Mouse (Mus musculus): ENCODE measurements around the gene Gch1.

DNA sequence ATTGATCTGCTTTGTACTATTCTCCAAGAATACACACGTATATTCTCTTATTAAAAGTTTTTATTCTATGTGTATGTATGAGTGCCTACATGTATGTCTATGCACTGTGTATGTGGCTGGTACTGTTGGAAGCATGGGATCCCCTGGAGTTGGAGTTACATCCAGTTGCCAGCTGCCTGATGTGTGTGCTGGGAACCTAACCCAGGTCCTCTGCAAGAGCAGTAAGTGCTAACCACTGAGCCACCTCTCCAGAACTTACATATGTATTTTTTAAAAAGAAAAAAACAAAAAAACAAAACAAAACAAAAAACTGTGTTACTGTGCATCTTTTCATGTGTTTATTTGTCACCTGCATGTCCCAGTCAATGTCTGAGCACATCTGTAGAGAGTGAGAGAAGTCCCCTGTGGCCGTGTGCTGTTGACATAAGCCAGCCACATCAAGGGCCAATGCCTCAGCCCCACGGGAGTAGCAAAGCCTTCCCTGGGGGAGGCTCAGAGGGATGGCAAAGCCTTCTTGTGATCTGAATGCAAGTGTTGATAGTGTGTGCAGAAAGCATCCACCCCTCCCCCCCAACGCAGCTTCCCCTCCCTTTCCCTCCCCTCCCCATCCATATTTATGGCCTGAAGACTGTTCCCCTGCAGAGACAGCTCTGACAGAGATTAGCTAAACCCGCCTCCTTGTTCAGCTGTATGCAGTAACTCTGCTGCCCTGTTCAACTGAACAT lies 45.5 kb upstream of the Gch1 start:
- TF ChIP-seq GATA1 (IDR thresholded peaks at IDR 0.05; ENCODE audit: low read length), result no peak
- TF ChIP-seq TAL1 (IDR thresholded peaks at IDR 0.05; ENCODE audit: low read length), result no peak

All from erythroblast, embryonic 14.5 days (primary cell).